Mouse (Mus musculus) heart, adult 2 months (tissue): ENCODE data around the gene Smc5. TPM values are rescaled to one million over a fixed set of nuclear protein-coding genes. Genes with fewer than 3 reads are reported as not detected.
A peak's percentile ranks its signal among the peaks of the same experiment; 100 is the strongest.

Source experiments
- DNase-seq, 2 experiments: peaks; one replicate each; pipeline ENCODE4 v3.0.0; 2021
- H3K27ac ChIP-seq: fragments of 200-600 bp; 2 replicates; pipeline ENCODE4 v1.8.1; 2022
- H3K27me3 ChIP-seq: fragments of 200-500 bp; 2 replicates; pipeline ENCODE4 v1.6.1; 2012; ENCODE audit warnings: mild to moderate bottlenecking, low read length, inconsistent platforms, mixed read lengths; ENCODE audit not compliant: control insufficient read depth, insufficient read depth
- H3K36me3 ChIP-seq: fragments of 200-500 bp; 2 replicates; pipeline ENCODE4 v1.6.1; 2012; ENCODE audit warnings: low read length, inconsistent platforms; ENCODE audit not compliant: control insufficient read depth, insufficient read depth
- H3K4me1 ChIP-seq: fragments of 200-500 bp; 2 replicates; pipeline ENCODE4 v1.6.1; 2011; ENCODE audit warnings: low read length; ENCODE audit not compliant: control insufficient read depth, insufficient read depth
- H3K4me3 ChIP-seq: fragments of 200-600 bp; 2 replicates; pipeline ENCODE4 v1.8.1; 2022
- H3K79me2 ChIP-seq: fragments of 200-500 bp; replicated peaks from 2 replicates; pipeline ENCODE4 v1.6.1; 2012; ENCODE audit warnings: mild to moderate bottlenecking, inconsistent platforms, low read length, moderate library complexity, mixed read lengths; ENCODE audit not compliant: control insufficient read depth, insufficient read depth
- H3K9ac ChIP-seq: fragments of 200-500 bp; 2 replicates; pipeline ENCODE4 v1.6.1; 2012; ENCODE audit warnings: low read depth, mild to moderate bottlenecking, control low read depth, inconsistent platforms, low read length, mixed read lengths
- CTCF ChIP-seq: fragments of 200-600 bp; IDR thresholded peaks from 2 replicates; pipeline ENCODE4 v1.8.1; 2022; ENCODE audit warnings: antibody characterized with exemption, mild to moderate bottlenecking, moderate library complexity
- EP300 ChIP-seq: fragments of 200-500 bp; IDR thresholded peaks from 2 replicates; pipeline ENCODE4 v1.6.1; 2011; ENCODE audit warnings: low read depth, low read length, control low read depth; ENCODE audit not compliant: insufficient read depth
- POLR2A ChIP-seq: fragments of 200-500 bp; IDR thresholded peaks from 2 replicates; pipeline ENCODE4 v1.6.1; 2011; ENCODE audit warnings: mild to moderate bottlenecking, low read depth, low read length, control low read depth; ENCODE audit not compliant: insufficient read depth
- WGBS: fragments of 180-500 bp; shearing (Covaris S2); methylation state at CpG from one replicate; pipeline ENCODE4 v1.1.7; 2018; 5-methylcytosine and 5-hydroxymethylcytosine counted together
- intact Hi-C: fragments of 180-260 bp; cut with DNase I; formaldehyde crosslinking; loops from one replicate; pipeline ENCODE4 v1.15.1; 2025
- long read RNA-seq: library from polyadenylated mRNA; stranded (forward); transcript quantifications from one replicate; pipeline ENCODE4 v2.0.0, GENCODE M21; 2021
- polyA plus RNA-seq: library from polyadenylated mRNA; depleted of rRNA; stranded (reverse); fragments of >200 nt; gene quantifications from 2 replicates; pipeline ENCODE4 v1.2.3, GENCODE M21; 2012; rRNA removed
- total RNA-seq, 2 experiments: library from RNA; stranded (reverse); gene quantifications; 2 replicates each; pipeline ENCODE4 v1.2.3; 2021

The Smc5 gene
- total RNA-seq (10 to 100 TPM; 20.2 to 21.3 TPM), polyA plus RNA-seq (3.7 and 7.8 TPM in 2 replicates)
- long read RNA-seq, full-length matches to known transcripts: 10 of 21 reads
- long read RNA-seq, partial matches to known transcripts: 2 of 21 reads
- long read RNA-seq, other reads (novel, unspliced or antisense): 9 of 21 reads

DNA sequence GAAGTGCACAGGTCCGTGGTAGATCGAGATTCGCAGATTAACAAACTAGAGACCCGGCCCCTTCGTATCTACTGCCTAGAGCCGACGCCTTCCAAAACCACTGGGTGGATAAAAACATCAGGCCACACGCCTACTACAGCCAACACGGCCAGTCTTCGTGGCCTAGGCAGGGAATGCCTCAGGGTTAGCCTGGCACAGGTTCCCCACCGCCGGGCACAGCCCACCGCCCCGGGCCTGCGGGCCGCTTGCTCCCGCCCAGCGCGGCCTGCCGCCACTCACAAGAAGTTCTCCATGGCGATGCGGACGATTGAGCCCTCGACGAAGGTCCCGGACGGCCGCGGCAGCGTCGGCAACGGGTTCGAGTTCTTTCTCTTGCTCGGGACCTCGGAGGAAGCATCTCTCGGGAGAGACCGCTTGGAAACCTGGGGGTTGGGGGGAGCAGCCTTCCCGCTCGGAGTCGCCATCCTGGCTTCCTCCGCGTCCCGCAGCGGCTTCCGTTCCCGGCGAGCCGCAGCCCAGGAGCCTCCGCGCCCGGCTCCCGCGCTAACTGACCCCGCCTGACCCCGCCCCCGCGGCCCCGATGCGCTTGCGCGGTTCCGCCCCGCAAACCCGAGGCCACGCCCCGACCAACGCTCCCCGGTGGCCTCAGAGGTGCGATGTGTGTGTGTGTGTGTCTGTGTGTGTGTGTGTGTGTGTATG is at the start of gene Smc5:
Smc5 (minus strand) TSS at position 543 of the 699 bp plus-strand sequence.
- Histone ChIP-seq H3K27me3 (no peaks in the 10 kb centered on the region), H3K36me3 (peaks cover 3% of the 10 kb centered on the region; the same call in 1 of the 2 replicates), H3K4me3 (peak within 1 kb of the TSS; percentile 63), H3K79me2 (no peaks in the 10 kb centered on the region), H3K4me1 (no peaks in the 10 kb centered on the region), H3K27ac (peak within 1 kb of the TSS; percentile 75), H3K9ac (peak within 1 kb of the TSS; percentile 90)
- WGBS: under 1% methylated on average over 69 of the region's 69 CpGs
- intact Hi-C loops: loop anchor here (10.0 kb wide), 1 partner anchor 251 kb away; no protein-coding TSS in a partner anchor
- DNase-seq: peak; percentile 93 to 97
- TF ChIP-seq EP300 (no peak), POLR2A (peak; percentile 59; the same call in 1 of the 2 replicates), CTCF (no peak)

DNA sequence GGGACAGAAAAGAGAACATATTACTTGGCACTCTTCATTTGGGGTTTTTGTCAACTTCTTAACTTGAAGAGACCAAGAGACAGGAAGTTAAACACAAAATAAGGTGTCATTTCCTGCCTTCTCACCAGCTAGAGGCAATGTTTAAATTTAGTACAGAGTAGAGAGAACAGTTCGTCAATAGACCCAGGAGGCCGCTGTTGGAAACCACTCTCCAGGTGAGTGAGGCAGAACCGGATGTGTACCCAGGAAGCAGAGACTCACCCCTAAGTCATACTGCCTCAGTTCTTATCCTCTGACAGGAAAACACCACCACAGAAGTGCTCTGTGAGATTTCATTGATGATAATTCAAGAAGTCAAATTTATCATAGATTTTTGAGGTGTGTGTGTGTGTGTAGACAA is 49.4 kb upstream of the Smc5 start:
- no peak for TF ChIP-seq EP300
- Histone ChIP-seq H3K27ac (no peak overlapping the region), H3K4me1 (no peaks in the 10 kb centered on the region), H3K27me3 (no peaks in the 10 kb centered on the region), H3K4me3 (no peak overlapping the region), H3K79me2 (no peaks in the 10 kb centered on the region), H3K9ac (no peak overlapping the region), H3K36me3 (no peaks in the 10 kb centered on the region)
- DNase-seq: peak in 1 of 2 experiments; percentile 22
- 54% methylated on average over 3 of the region's 3 CpGs for WGBS
- intact Hi-C loops: no loop called here

DNA sequence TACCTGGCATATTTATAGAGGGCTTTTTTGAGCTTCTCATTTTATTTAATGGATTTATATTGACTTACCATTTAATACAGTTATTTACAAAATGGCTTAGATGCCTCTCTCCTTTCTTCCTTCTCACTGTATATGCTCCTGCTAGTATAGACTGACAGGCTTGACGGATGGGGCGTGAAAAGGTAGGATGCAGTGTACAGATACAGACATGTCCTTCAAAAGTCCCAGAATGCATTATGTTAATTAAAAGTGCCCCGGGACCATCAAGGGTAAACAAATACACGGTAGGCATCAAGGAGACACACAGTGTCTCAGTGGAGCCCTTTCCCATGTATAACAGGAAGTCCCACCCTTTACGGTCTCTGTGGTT is 44.3 kb upstream of the Smc5 start:
- intact Hi-C loops: no loop called here
- WGBS: 70% methylated on average over 5 of the region's 5 CpGs
- no peaks in the 10 kb centered on the region for H3K4me1 ChIP-seq
- DNase-seq: no peak
- H3K27me3 ChIP-seq: no peaks in the 10 kb centered on the region
- H3K27ac ChIP-seq: no peak overlapping the region
- TF ChIP-seq CTCF: no peak
- TF ChIP-seq EP300: no peak
- TF ChIP-seq POLR2A: no peak
- H3K79me2 ChIP-seq: no peaks in the 10 kb centered on the region
- H3K36me3 ChIP-seq: no peaks in the 10 kb centered on the region
- no peak overlapping the region for H3K9ac ChIP-seq
- H3K4me3 ChIP-seq: no peak overlapping the region

DNA sequence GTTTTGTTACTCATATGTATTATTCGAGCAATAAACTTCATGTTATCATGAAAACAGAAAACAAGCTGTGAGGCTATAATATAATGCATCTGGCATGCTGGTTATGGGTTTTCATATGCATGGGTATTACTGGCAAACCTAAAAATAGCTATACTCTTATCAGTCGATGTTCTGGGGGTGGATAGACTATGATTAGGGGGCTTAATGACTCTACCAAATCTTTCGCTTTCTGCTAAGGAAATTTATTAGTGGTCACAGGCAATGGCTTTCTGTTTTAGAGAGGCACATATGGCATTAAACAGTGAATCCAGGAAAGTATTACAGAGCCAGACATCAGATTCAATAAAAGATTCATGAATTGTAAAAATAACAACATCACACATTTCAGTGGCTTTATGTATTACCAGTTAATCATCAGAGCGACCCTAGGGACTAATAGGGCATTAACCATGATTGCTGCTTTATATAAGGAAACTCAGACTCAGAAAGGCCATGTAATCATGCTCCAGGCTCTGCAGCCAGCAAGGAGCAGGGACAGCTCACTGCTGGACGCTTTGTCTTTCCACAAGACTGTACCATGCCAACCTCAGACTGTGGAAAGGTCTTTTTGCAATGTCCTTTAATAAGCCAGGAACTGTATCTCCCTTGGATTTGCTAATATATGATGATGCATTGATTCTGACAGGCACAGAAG is 43.7 kb upstream of the Smc5 start:
- Histone ChIP-seq H3K79me2 (no peaks in the 10 kb centered on the region), H3K27ac (no peak overlapping the region), H3K27me3 (no peaks in the 10 kb centered on the region), H3K4me1 (no peaks in the 10 kb centered on the region), H3K9ac (no peak overlapping the region), H3K36me3 (no peaks in the 10 kb centered on the region), H3K4me3 (no peak overlapping the region)
- TF ChIP-seq POLR2A (no peak), CTCF (no peak), EP300 (no peak)
- WGBS: 59% methylated on average over 5 of the region's 5 CpGs
- DNase-seq: no peak
- intact Hi-C loops: no loop called here

DNA sequence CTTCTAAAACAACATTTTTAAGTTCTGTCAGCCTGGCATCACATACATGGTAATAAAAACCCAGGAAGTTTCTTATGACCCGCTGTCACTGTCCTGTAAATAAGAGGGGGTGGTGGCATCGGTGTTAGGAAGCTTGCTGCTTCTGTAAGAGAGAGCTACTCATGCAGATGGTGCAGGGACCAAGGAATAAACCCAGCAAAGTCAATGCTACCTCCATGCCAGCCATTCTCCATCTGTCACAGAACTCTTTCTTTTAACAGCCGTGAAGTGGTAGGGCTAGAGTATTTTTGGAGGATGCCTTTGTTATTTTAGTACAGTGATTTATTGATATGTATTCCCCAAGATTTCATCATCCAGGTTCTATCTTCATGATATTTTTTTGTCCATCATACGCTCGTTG is 43.2 kb upstream of the Smc5 start:
- no peak overlapping the region for H3K9ac ChIP-seq
- no peak for DNase-seq
- no peaks in the 10 kb centered on the region for H3K79me2 ChIP-seq
- TF ChIP-seq POLR2A (no peak), CTCF (no peak), EP300 (no peak)
- H3K27ac ChIP-seq: no peak overlapping the region
- no peak overlapping the region for H3K4me3 ChIP-seq
- intact Hi-C loops: no loop called here
- H3K4me1 ChIP-seq: no peaks in the 10 kb centered on the region
- no peaks in the 10 kb centered on the region for H3K27me3 ChIP-seq
- 84% methylated on average over 5 of the region's 5 CpGs for WGBS
- H3K36me3 ChIP-seq: no peaks in the 10 kb centered on the region

DNA sequence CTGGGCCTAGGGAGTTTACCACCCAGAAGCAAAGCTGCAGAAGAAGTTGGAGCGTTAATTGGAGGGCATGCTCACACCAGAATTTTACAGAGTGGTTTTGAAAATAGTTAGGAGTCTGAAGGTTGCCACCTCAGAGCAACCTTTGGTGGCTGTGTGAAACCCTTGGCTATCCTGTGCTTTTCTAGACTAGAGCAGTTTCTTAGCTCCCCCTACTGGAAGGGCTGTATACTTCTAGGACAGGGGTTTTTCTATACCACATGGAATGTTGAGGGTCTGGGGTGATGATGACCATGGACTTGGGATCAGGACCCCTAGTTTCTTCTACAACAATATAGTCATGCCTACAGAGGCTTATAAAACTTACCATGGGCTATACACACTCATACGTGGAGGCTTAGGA is 36.3 kb upstream of the Smc5 start:
- Histone ChIP-seq H3K9ac (no peak overlapping the region), H3K4me1 (no peaks in the 10 kb centered on the region), H3K27ac (no peak overlapping the region), H3K27me3 (no peaks in the 10 kb centered on the region), H3K4me3 (no peak overlapping the region), H3K79me2 (no peaks in the 10 kb centered on the region), H3K36me3 (no peaks in the 10 kb centered on the region)
- TF ChIP-seq POLR2A (no peak), CTCF (peak; percentile 52), EP300 (no peak)
- WGBS: 90% methylated on average over 2 of the region's 2 CpGs
- DNase-seq: no peak
- intact Hi-C loops: no loop called here
